Mouse (Mus musculus) CD4-positive, CD25-positive, alpha-beta regulatory T cell, adult 2 months (primary cell): Measurements from ENCODE around the gene Dimt1.
A peak's percentile ranks its signal among the peaks of the same experiment; 100 is the strongest.

ENCODE experiments used
- DNase-seq: peaks from one replicate; pipeline ENCODE4 v3.0.0-alpha.2; 2012; ENCODE audit warnings: low read depth, low spot score

Dimt1 gene

DNA sequence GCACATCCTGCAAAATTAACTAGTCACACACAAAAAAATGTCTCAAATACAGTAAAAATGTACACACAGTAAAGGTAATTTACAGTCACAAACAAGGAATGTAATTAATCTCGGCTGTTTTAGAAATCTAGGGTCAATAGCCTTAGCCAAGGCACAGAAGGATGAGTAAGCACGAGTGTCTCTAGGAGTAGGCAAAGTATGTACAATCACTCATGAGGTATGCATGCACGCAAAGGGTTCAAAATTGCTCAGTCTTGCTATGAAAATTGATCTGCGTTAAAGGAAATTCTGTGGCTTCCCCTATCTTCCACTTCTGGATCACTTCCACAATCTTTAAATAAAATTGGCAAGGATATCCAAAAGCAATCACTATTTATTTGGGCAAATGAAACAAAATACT lies 14.6 kb downstream of the Dimt1 start:
- no peak for DNase-seq

GRCm38 (mm10) chr13:106996891-106997290 lies 50.0 kb downstream of the Dimt1 start:
- DNase-seq, result no peak

GRCm38 (mm10) chr13:106997557-106997956 lies 50.6 kb downstream of the Dimt1 start:
- DNase-seq, result peak; percentile 9

DNA sequence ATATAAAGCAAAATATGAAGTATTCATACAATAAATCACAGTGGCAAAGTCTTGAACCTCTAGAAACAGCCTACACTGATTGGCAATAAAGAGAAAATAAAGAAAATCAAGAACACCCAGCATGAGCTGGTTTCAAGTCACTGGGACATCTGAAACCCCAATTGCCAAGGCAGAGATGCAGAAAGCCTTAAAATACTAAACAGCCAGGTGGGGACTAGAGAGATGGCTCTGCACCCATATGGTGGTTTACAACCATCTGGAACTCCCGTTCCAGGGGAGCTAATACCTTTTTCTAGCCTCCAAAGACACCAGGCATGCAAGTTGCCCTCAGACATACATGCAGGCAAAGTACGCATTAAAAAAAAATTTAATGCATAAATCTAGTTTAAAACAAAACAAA lies 51.1 kb downstream of the Dimt1 start:
- no peak for DNase-seq

DNA sequence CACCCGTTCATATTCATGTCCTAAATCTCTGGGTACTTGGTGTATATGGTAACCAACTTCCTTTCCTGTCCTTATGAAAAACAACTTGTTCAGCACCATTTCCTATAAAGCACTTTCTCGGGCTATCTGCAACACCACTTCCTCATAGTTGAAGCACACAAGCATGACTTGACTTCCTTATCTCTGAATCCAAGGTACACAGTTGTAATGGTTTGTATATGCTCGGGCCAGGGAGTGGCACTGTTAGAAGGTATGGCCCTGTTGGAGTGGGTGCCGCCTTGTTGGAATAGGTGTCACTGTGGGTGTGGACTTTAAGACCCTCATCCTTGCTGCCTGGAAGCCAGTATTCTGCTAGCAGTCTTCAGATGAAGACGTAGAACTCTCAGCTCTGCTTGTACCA lies 51.7 kb downstream of the Dimt1 start:
- DNase-seq, result peak; percentile 54

GRCm38 (mm10) chr13:107003211-107003610 lies 56.3 kb downstream of the Dimt1 start:
- DNase-seq, result no peak

DNA sequence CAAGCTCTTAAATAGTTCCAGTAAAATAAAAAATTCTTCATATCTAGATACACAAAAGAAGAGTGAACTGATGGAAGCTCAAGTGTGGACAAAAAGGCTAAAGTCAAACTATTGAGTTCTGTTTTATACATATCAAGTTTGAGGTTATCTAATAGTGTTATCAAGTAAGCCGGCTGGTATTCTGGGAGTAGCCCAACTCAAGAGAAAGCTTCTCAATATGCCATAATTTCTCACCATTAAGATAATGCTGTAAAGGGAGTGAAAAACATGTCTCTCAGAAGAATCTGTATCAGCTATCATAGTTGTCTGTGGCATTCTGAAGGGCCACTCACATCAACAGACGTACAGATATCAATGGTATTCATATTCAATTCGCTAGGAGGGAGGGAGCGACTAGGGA lies 61.2 kb downstream of the Dimt1 start:
- DNase-seq, result no peak
